Mouse (Mus musculus): ENCODE measurements at regions not wholly inside any gene's neighbourhood (a gene's known extent, or its start where the extent isn't known, plus 50 kb on each side); places are given as distances from the start of the nearest gene placed in this dataset.

GRCm38 (mm10) chr4:105308971-105309488, 151.9 kb downstream of the Plpp3 start:
- TF ChIP-seq POLR2A (IDR thresholded peaks at IDR 0.05; ENCODE audit: insufficient read depth, low read depth, low read length) (no peak), CTCF (IDR thresholded peaks at IDR 0.05; ENCODE audit: insufficient read depth, low read depth, low read length) (no peak)

Measured in olfactory bulb, adult 2 months (tissue).